Mouse (Mus musculus) fat pad, adult 2 months (tissue): ENCODE measurements around the gene Olfr1359.
"Not testable (repeated sequence)": the region's sequence is repeated elsewhere in the genome, so short reads cannot be mapped to it uniquely, and the experiment has no call there.

Source experiments
- DNase-seq: peaks from one replicate; pipeline ENCODE4 v3.0.0-alpha.2; 2011; ENCODE audit warnings: low read depth, low spot score; ENCODE audit errors: extremely low read depth

Olfr1359 gene

GRCm38 (mm10) chr13:21722993-21723836, 25.3 kb downstream of the Olfr1359 start:
- DNase-seq: no peak

- DNase-seq: no peak
Measured at GRCm38 (mm10) chr13:21727948-21728572, 30.1 kb downstream of the Olfr1359 start.

GRCm38 (mm10) chr13:21729544-21729943, 31.6 kb downstream of the Olfr1359 start:
- DNase-seq: no peak

- DNase-seq: no peak
Measured at GRCm38 (mm10) chr13:21733466-21733865, 35.6 kb downstream of the Olfr1359 start.

GRCm38 (mm10) chr13:21734010-21734905, 36.3 kb downstream of the Olfr1359 start:
- no peak for DNase-seq

GRCm38 (mm10) chr13:21734906-21735767, 37.2 kb downstream of the Olfr1359 start, which contains the start of gene Hist1h4j:
Gene Hist1h4j, plus strand, starts transcription at chr13:21735064.
- not testable (repeated sequence) for DNase-seq

- no peak for DNase-seq
Measured at GRCm38 (mm10) chr13:21745006-21745405, 47.1 kb downstream of the Olfr1359 start.

GRCm38 (mm10) chr13:21749387-21750158, 51.7 kb downstream of the Olfr1359 start:
- no peak for DNase-seq

- DNase-seq: not testable (repeated sequence)
Measured at GRCm38 (mm10) chr13:21750159-21751017, 52.5 kb downstream of the Olfr1359 start, which contains the start of gene Hist1h4k. Gene Hist1h4k, minus strand, starts transcription at chr13:21750505.

GRCm38 (mm10) chr13:21751417-21751816, 53.5 kb downstream of the Olfr1359 start:
- DNase-seq: no peak

GRCm38 (mm10) chr13:21751827-21752226, 53.9 kb downstream of the Olfr1359 start:
- no peak for DNase-seq

- no peak for DNase-seq
Measured at GRCm38 (mm10) chr13:21752356-21752755, 54.4 kb downstream of the Olfr1359 start.

- no peak for DNase-seq
Measured at GRCm38 (mm10) chr13:21753051-21753523, 55.2 kb downstream of the Olfr1359 start.

- peak; percentile 91 for DNase-seq
Measured at GRCm38 (mm10) chr13:21753524-21754285, 55.8 kb downstream of the Olfr1359 start, which contains the start of the genes Hist1h2ak and Hist1h2bn. Gene Hist1h2ak, minus strand, starts transcription at chr13:21753827. Gene Hist1h2bn, plus strand, starts transcription at chr13:21754123.

GRCm38 (mm10) chr13:21754294-21755001, 56.5 kb downstream of the Olfr1359 start:
- not testable (repeated sequence) for DNase-seq

- no peak for DNase-seq
Measured at GRCm38 (mm10) chr13:21755707-21756106, 57.8 kb downstream of the Olfr1359 start.
